Mouse (Mus musculus) cortical plate, adult 2 months (tissue): ENCODE measurements around the gene A930017K11Rik.

ENCODE experiments used
- CTCF ChIP-seq: fragments of 200-500 bp; IDR thresholded peaks from 2 replicates; pipeline ENCODE4 v1.5.1; 2011; ENCODE audit warnings: mild to moderate bottlenecking, control low read depth, low read length; ENCODE audit not compliant: insufficient read depth; ENCODE audit errors: extremely low read depth
- POLR2A ChIP-seq: fragments of 200-500 bp; IDR thresholded peaks from 2 replicates; pipeline ENCODE4 v1.6.1; 2011; ENCODE audit warnings: mild to moderate bottlenecking, low read length, control low read depth; ENCODE audit not compliant: insufficient read depth; ENCODE audit errors: extremely low read depth

GRCm38 (mm10) chr17:25922120-25922519 is 30.2 kb downstream of the A930017K11Rik start:
- no peak for TF ChIP-seq CTCF
- TF ChIP-seq POLR2A = no peak
